Mouse (Mus musculus) liver, embryonic 14.5 days (tissue): ENCODE measurements at regions not wholly inside any gene's neighbourhood (a gene's known extent, or its start where the extent isn't known, plus 50 kb on each side); places are given as distances from the start of the nearest gene placed in this dataset.

Experiments used
- CTCF ChIP-seq: IDR thresholded peaks from 2 replicates; pipeline ENCODE4 v1.5.1; 2016; ENCODE audit warnings: antibody characterized with exemption, low read depth, control low read depth
- EP300 ChIP-seq: IDR thresholded peaks from 2 replicates; pipeline ENCODE4 v1.6.1; 2016; ENCODE audit warnings: antibody characterized with exemption, low read depth

- TF ChIP-seq CTCF (no peak), EP300 (no peak)
These were observed 87.4 kb downstream of the Nr2f2 start for GRCm38 (mm10) chr7:70279101-70279500.
